Mouse (Mus musculus): ENCODE results near the gene Saxo1. TPM values are rescaled to one million over a fixed set of nuclear protein-coding genes. Genes with fewer than 3 reads are reported as not detected.

Saxo1 gene
- polyA plus RNA-seq, 1 experiment from 2014 or later = not detected

GRCm38 (mm10) chr4:86480891-86481290 lies 77.2 kb downstream of the Saxo1 start:
- no peaks in the 10 kb centered on the region for H3K4me1 ChIP-seq (ENCODE audit: control insufficient read depth, insufficient read depth, low read length)
- 76% methylated on average over 3 of the region's 3 CpGs for WGBS
- H3K9ac ChIP-seq (ENCODE audit: low read length) = no peak overlapping the region
- no peaks in the 10 kb centered on the region for H3K9me3 ChIP-seq (replicated peaks; ENCODE audit: control insufficient read depth, low read length)
- no peaks in the 10 kb centered on the region for H3K36me3 ChIP-seq (ENCODE audit: control insufficient read depth, insufficient read depth, low read length)
- H3K4me3 ChIP-seq (ENCODE audit: low read depth, low read length) = no peak overlapping the region
- DNase-seq (ENCODE audit: low spot score) (peak; percentile 25), ATAC-seq (no peak)
- no peak overlapping the region for H3K4me2 ChIP-seq (ENCODE audit: low read length)
- H3K27ac ChIP-seq (ENCODE audit: low read depth, low read length) = no peak overlapping the region
- no peaks in the 10 kb centered on the region for H3K27me3 ChIP-seq (replicated peaks; ENCODE audit: control insufficient read depth, insufficient read depth, low read length)

GRCm38 (mm10) chr4:86464808-86465207 lies 93.3 kb downstream of the Saxo1 start:
- DNase-seq (ENCODE audit: low spot score) = no peak

GRCm38 (mm10) chr4:86450468-86450867 lies 107.7 kb downstream of the Saxo1 start:
- no peak overlapping the region for H3K27ac ChIP-seq (ENCODE audit: low read depth, low read length)
- H3K4me3 ChIP-seq (ENCODE audit: low read depth, low read length) = no peak overlapping the region
- no peaks in the 10 kb centered on the region for H3K9me3 ChIP-seq (replicated peaks; ENCODE audit: control insufficient read depth, low read length)
- 87% methylated on average over 3 of the region's 3 CpGs for WGBS
- no peaks in the 10 kb centered on the region for H3K36me3 ChIP-seq (ENCODE audit: control insufficient read depth, insufficient read depth, low read length)
- H3K4me2 ChIP-seq (ENCODE audit: low read length) = no peak overlapping the region
- H3K9ac ChIP-seq (ENCODE audit: low read length) = no peak overlapping the region
- ATAC-seq = no peak
- H3K4me1 ChIP-seq (ENCODE audit: control insufficient read depth, insufficient read depth, low read length) = no peaks in the 10 kb centered on the region
- no peaks in the 10 kb centered on the region for H3K27me3 ChIP-seq (replicated peaks; ENCODE audit: control insufficient read depth, insufficient read depth, low read length)
- DNase-seq (ENCODE audit: low spot score) = no peak

More at GRCm38 (mm10) chr4:86464808-86465207, 93.3 kb downstream of the Saxo1 start:
- Histone ChIP-seq H3K36me3 (ENCODE audit: control insufficient read depth, insufficient read depth, low read length) (no peaks in the 10 kb centered on the region), H3K27me3 (replicated peaks; ENCODE audit: control insufficient read depth, insufficient read depth, low read length) (no peaks in the 10 kb centered on the region), H3K27ac (ENCODE audit: low read depth, low read length) (no peak overlapping the region), H3K4me2 (ENCODE audit: low read length) (no peak overlapping the region), H3K4me3 (ENCODE audit: low read depth, low read length) (no peak overlapping the region), H3K4me1 (ENCODE audit: control insufficient read depth, insufficient read depth, low read length) (no peaks in the 10 kb centered on the region), H3K9ac (ENCODE audit: low read length) (no peak overlapping the region), H3K9me3 (replicated peaks; ENCODE audit: control insufficient read depth, low read length) (no peaks in the 10 kb centered on the region)
- WGBS = 92% methylated on average over 5 of the region's 5 CpGs
- no peak for ATAC-seq

- H3K27me3 ChIP-seq (replicated peaks; ENCODE audit: control insufficient read depth, insufficient read depth, low read length) = no peaks in the 10 kb centered on the region
- WGBS = 87% methylated on average over 3 of the region's 3 CpGs
- no peak for ATAC-seq
Measured at GRCm38 (mm10) chr4:86436336-86436735, 121.8 kb downstream of the Saxo1 start.

GRCm38 (mm10) chr4:86435631-86436030 lies 122.5 kb downstream of the Saxo1 start:
- Histone ChIP-seq H3K27me3 (replicated peaks; ENCODE audit: control insufficient read depth, insufficient read depth, low read length) (no peaks in the 10 kb centered on the region), H3K36me3 (ENCODE audit: control insufficient read depth, insufficient read depth, low read length) (no peaks in the 10 kb centered on the region), H3K4me2 (ENCODE audit: low read length) (no peak overlapping the region), H3K4me1 (ENCODE audit: control insufficient read depth, insufficient read depth, low read length) (no peaks in the 10 kb centered on the region), H3K9ac (ENCODE audit: low read length) (no peak overlapping the region), H3K4me3 (ENCODE audit: low read depth, low read length) (no peak overlapping the region), H3K9me3 (replicated peaks; ENCODE audit: control insufficient read depth, low read length) (no peaks in the 10 kb centered on the region), H3K27ac (ENCODE audit: low read depth, low read length) (no peak overlapping the region)
- ATAC-seq = no peak
- no peak for DNase-seq (ENCODE audit: low spot score)
- WGBS = 85% methylated on average over 3 of the region's 3 CpGs

More at GRCm38 (mm10) chr4:86436336-86436735, 121.8 kb downstream of the Saxo1 start:
- Histone ChIP-seq H3K27ac (ENCODE audit: low read depth, low read length) (no peak overlapping the region), H3K4me2 (ENCODE audit: low read length) (no peak overlapping the region), H3K4me1 (ENCODE audit: control insufficient read depth, insufficient read depth, low read length) (no peaks in the 10 kb centered on the region), H3K9me3 (replicated peaks; ENCODE audit: control insufficient read depth, low read length) (no peaks in the 10 kb centered on the region), H3K36me3 (ENCODE audit: control insufficient read depth, insufficient read depth, low read length) (no peaks in the 10 kb centered on the region), H3K9ac (ENCODE audit: low read length) (no peak overlapping the region), H3K4me3 (ENCODE audit: low read depth, low read length) (no peak overlapping the region)
- DNase-seq (ENCODE audit: low spot score) = no peak

- no peak for ATAC-seq
- no peak for DNase-seq (ENCODE audit: low spot score)
- Histone ChIP-seq H3K27ac (ENCODE audit: low read depth, low read length) (no peak overlapping the region), H3K9me3 (replicated peaks; ENCODE audit: control insufficient read depth, low read length) (no peaks in the 10 kb centered on the region), H3K9ac (ENCODE audit: low read length) (no peak overlapping the region), H3K4me3 (ENCODE audit: low read depth, low read length) (no peak overlapping the region), H3K36me3 (ENCODE audit: control insufficient read depth, insufficient read depth, low read length) (no peaks in the 10 kb centered on the region), H3K4me2 (ENCODE audit: low read length) (no peak overlapping the region), H3K27me3 (replicated peaks; ENCODE audit: control insufficient read depth, insufficient read depth, low read length) (no peaks in the 10 kb centered on the region), H3K4me1 (ENCODE audit: control insufficient read depth, insufficient read depth, low read length) (no peaks in the 10 kb centered on the region)
- WGBS = 90% methylated on average over 6 of the region's 6 CpGs
Measured at GRCm38 (mm10) chr4:86428091-86428745, 129.9 kb downstream of the Saxo1 start.

GRCm38 (mm10) chr4:86427312-86427711 lies 130.8 kb downstream of the Saxo1 start:
- DNase-seq (ENCODE audit: low spot score) (peak; percentile 19), ATAC-seq (no peak)
- no peaks in the 10 kb centered on the region for H3K27me3 ChIP-seq (replicated peaks; ENCODE audit: control insufficient read depth, insufficient read depth, low read length)
- H3K9ac ChIP-seq (ENCODE audit: low read length) = no peak overlapping the region
- H3K9me3 ChIP-seq (replicated peaks; ENCODE audit: control insufficient read depth, low read length) = no peaks in the 10 kb centered on the region
- H3K27ac ChIP-seq (ENCODE audit: low read depth, low read length) = no peak overlapping the region
- 68% methylated on average over 5 of the region's 5 CpGs for WGBS
- H3K4me2 ChIP-seq (ENCODE audit: low read length) = no peak overlapping the region
- H3K4me3 ChIP-seq (ENCODE audit: low read depth, low read length) = no peak overlapping the region
- H3K36me3 ChIP-seq (ENCODE audit: control insufficient read depth, insufficient read depth, low read length) = no peaks in the 10 kb centered on the region
- H3K4me1 ChIP-seq (ENCODE audit: control insufficient read depth, insufficient read depth, low read length) = no peaks in the 10 kb centered on the region

- H3K27me3 ChIP-seq (replicated peaks; ENCODE audit: control insufficient read depth, insufficient read depth, low read length) = no peaks in the 10 kb centered on the region
- DNase-seq (ENCODE audit: low spot score) (no peak), ATAC-seq (no peak)
- no peak overlapping the region for H3K4me3 ChIP-seq (ENCODE audit: low read depth, low read length)
- H3K4me1 ChIP-seq (ENCODE audit: control insufficient read depth, insufficient read depth, low read length) = no peaks in the 10 kb centered on the region
- 87% methylated on average over 11 of the region's 11 CpGs for WGBS
- no peaks in the 10 kb centered on the region for H3K9me3 ChIP-seq (replicated peaks; ENCODE audit: control insufficient read depth, low read length)
- H3K9ac ChIP-seq (ENCODE audit: low read length) = no peak overlapping the region
- no peak overlapping the region for H3K4me2 ChIP-seq (ENCODE audit: low read length)
- H3K27ac ChIP-seq (ENCODE audit: low read depth, low read length) = no peak overlapping the region
- H3K36me3 ChIP-seq (ENCODE audit: control insufficient read depth, insufficient read depth, low read length) = no peaks in the 10 kb centered on the region
Measured at GRCm38 (mm10) chr4:86426549-86426948, 131.6 kb downstream of the Saxo1 start.

- Histone ChIP-seq H3K4me2 (ENCODE audit: low read length) (no peak overlapping the region), H3K4me3 (ENCODE audit: low read depth, low read length) (no peak overlapping the region), H3K27me3 (replicated peaks; ENCODE audit: control insufficient read depth, insufficient read depth, low read length) (no peaks in the 10 kb centered on the region), H3K36me3 (ENCODE audit: control insufficient read depth, insufficient read depth, low read length) (no peaks in the 10 kb centered on the region), H3K9me3 (replicated peaks; ENCODE audit: control insufficient read depth, low read length) (no peaks in the 10 kb centered on the region), H3K4me1 (ENCODE audit: control insufficient read depth, insufficient read depth, low read length) (no peaks in the 10 kb centered on the region), H3K9ac (ENCODE audit: low read length) (no peak overlapping the region), H3K27ac (ENCODE audit: low read depth, low read length) (no peak overlapping the region)
- DNase-seq (ENCODE audit: low spot score) (peak; percentile 14), ATAC-seq (no peak)
- WGBS = 83% methylated on average over 7 of the region's 7 CpGs
Measured at GRCm38 (mm10) chr4:86425581-86425980, 132.5 kb downstream of the Saxo1 start.

Measured in forebrain, embryonic 14.5 days (tissue).